Mouse (Mus musculus) c-Kit-negative CD71-positive TER-119-positive erythroid progenitor cells, embryonic 14.5 days (primary cell): Measurements from ENCODE around the gene Tmem116.

ENCODE experiments used
- DNase-seq: peaks from one replicate; pipeline ENCODE4 v3.0.0-alpha.2; 2013; ENCODE audit warnings: low read depth, low spot score

Tmem116 gene

GRCm38 (mm10) chr5:121537588-121537987, 85.9 kb downstream of the Tmem116 start:
- DNase-seq: no peak

- no peak for DNase-seq
Measured at GRCm38 (mm10) chr5:121540066-121540465, 88.4 kb downstream of the Tmem116 start.

- no peak for DNase-seq
Measured at GRCm38 (mm10) chr5:121541235-121541634, 89.5 kb downstream of the Tmem116 start.

- DNase-seq: no peak
Measured at GRCm38 (mm10) chr5:121543370-121543769, 91.7 kb downstream of the Tmem116 start.

DNA sequence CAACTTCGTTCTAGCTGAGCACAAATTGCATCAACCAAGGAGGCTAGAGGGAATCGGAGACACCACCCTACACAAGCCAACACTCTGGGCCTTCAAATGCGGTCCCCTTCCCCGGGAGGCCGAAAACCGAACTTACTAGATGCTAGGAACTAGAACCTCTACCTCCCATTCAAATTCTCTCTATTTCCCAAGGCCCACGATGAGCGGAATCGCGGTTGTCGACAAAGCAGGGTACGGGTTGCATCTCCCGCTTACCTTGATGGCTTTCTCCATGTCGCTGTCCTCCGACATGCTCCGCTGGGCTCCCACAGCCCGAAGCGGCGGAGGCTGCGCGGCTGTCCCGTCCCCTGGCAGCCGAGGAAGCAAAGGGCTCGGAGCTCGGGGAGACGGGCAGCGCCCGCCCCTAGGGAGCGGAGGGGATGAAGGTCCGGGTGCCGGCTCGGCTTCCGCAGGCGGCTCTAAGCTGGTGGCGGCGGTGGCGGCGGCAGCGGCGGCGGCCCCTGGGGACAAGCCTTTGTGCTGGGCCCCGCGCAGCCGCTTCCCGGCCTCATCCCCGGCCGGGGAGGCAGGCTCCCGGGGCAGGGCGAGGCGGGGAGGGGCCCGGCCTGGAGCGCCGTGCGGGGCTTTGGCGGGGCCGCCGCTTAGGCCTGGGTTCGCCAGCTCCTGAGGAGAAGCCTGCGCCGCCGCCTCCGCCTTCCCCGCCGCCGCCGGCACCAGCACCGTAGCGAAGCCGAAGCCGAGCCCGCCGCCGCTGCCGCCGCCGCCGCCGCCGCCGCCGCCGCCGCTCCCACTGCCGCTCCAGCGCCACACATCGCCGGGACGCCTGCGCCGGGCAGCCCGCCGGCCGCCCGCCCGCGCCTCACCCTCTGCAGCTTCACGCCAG, 93.5 kb downstream of the Tmem116 start, which contains the start of the genes Adam1a and Gm42878:
Gene Adam1a (minus strand): TSS at position 573 of the 883 bp plus-strand sequence.
Gene Gm42878 (minus strand): TSS at position 573 of the 883 bp plus-strand sequence.
- peak; percentile 48 for DNase-seq

DNA sequence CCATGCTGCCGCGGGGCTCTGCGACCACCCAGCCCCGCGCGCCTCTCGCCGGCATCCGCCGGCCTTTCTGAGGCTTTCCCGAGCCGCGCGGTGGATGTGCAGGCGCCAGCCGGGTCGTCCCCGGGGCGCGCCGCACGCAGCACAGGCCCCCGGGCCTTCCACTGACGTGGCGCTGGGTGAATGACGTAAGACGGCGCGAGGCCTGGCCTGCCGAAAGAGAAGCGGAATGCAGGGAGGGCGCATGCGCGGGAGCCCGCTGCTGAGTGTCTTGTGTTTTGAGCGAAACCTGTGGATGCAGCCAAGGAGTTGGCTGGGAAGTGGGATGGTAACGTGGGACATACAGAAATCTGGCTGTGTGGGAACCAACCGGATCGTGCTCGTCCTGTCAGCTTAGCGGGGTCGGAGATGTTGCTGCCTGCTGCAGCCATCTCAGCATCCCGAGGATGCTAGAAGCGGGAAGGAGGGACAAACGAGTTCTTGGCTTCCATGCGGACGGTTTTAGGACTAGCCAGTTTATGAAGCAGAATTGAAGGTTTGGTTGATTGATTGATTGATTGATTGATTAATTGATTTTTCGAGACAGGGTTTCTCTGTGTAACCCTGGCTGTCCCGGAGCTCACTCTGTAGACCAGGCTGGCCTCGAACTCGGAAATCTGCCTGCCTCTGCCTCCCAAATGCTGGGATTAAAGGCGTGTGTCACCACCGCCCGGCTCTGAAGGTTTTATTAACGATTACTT, 94.3 kb downstream of the Tmem116 start, which contains the start of gene Mapkapk5:
Gene Mapkapk5 (minus strand): TSS at position 113 of the 737 bp plus-strand sequence.
- DNase-seq: peak; percentile 94

DNA sequence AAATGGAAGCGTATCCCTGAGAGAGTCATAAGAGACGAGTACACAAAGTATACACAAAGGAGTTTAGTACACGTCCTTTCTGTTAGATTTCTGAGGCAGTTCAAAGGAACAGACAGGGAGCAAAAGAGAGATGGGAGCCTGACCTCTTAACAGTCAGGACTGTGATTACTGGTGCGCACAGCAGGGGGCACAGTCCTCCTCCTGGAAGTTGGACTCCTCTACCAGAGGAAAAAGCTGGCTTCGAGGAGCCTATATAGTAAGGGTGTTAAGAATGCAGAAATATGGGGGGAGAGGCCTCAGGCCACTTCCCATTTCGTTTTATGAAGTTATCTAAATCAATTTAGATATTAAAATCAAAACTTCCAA, 94.8 kb downstream of the Tmem116 start:
- peak; percentile 46 for DNase-seq

DNA sequence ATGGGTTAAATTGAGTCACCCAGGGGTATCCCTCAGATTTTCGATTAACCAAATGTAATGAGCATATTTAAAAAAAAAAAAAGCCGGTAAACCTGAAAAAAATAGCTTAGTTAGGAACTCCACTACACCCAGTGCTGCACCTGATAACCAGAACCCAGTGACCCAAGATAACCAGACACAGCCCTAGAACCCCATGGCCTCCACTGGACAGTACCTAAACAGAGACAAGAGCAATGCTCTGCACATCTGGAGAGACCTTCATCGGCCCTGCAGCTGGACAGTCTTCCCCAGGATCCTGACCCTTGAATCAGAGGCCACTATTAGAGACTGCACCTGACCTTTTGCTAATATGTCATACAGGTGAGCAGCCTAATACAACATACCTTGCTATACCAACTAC, 95.4 kb downstream of the Tmem116 start:
- no peak for DNase-seq

DNA sequence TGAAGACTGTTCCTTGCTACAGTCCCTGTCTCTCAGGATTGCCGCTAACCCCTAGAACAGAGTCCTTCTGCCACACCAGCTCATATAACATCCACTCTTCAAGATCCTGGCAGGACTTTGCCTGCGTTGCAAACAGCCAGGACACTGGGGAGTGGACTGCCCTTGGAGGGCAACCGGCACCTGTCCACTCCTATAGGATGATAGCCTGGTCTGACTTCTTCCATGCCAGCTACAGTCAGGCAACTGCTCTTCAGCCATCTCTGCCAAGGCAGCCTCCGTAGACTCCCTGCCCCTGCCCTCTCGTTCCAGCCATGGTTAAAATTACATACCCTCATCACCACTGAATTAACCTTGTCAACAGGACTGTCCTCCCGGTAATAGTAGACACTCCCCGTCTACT, 97.5 kb downstream of the Tmem116 start:
- DNase-seq: no peak

DNA sequence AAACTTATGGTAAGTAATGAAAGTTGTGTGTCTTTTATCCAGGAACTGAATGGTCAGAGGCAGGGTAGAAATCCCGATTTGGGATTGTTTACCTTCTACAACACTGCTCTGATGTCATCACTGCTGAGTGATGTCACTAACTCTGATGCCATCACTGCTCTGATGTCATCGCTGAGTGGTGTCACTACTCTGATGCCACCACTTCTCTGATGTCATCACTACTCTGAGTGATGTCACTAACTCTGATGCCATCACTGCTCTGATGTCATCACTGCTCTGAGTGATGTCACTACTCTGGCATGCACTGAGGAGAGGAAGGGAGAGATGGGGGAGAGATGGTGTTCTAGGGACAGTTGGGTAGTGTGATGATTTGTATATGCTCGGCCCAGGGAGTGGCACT, 110.7 kb downstream of the Tmem116 start:
- DNase-seq: no peak

- DNase-seq: peak; percentile 58
Measured at GRCm38 (mm10) chr5:121564468-121564895, 112.8 kb downstream of the Tmem116 start.

GRCm38 (mm10) chr5:121566035-121566681, 114.5 kb downstream of the Tmem116 start:
- no peak for DNase-seq

DNA sequence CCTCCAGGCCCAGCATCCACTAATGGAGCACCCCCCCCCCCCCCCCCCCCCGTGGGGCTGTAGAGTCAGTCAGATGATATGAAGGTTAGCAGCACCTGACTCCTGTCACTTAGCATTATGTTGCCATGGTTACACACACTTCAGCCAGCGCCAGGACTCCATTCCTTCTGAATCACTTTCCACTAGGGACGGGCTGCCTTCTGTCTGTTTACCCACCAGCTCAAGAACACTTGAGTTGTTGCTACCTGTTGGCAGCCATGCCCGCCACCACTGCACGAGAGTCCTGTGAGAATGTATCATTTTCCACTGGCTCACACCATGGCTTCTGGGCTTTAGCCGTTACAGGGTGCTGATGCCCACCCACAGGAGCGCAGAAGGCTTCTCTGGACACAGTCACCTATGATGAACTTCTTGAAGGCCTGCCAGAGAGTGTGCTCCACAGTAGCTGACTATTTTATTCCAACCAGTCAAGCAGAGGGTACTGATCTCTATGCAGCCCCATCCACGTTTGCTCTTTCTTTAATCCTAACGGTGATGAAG, 118.3 kb downstream of the Tmem116 start:
- no peak for DNase-seq

- DNase-seq: no peak
Measured at GRCm38 (mm10) chr5:121570787-121571186, 119.1 kb downstream of the Tmem116 start.
